Mouse (Mus musculus) gastrocnemius, adult 18-20 months (tissue): ENCODE measurements around the gene Pdia2. TPM values are rescaled to one million over a fixed set of nuclear protein-coding genes. Genes with fewer than 3 reads are reported as not detected.

ENCODE experiments used
- DNase-seq: peaks from one replicate; pipeline ENCODE4 v3.0.0; 2021; ENCODE audit warnings: low spot score
- long read RNA-seq, 2 experiments: library from polyadenylated mRNA; stranded (forward); transcript quantifications; one replicate each; pipeline ENCODE4 v2.0.0; 2021
- total RNA-seq, 2 experiments: library from RNA; stranded (reverse); gene quantifications; 2 replicates each; pipeline ENCODE4 v1.2.3; 2021

Pdia2 gene
- not detected for total RNA-seq
- long read RNA-seq, experiment 1, result 0 reads
- long read RNA-seq, experiment 2, result 0 reads

- DNase-seq, result no peak
Measured at GRCm38 (mm10) chr17:26198892-26199291, at the start of gene Pdia2. Pdia2 (minus strand) TSS chr17:26199087.

GRCm38 (mm10) chr17:26244101-26244841 lies 45.4 kb upstream of the Pdia2 start, which contains the start of gene Fam234a:
Fam234a (minus strand) TSS chr17:26244242.
- DNase-seq, result peak; percentile 95

- peak; percentile 76 for DNase-seq
Measured at GRCm38 (mm10) chr17:26243471-26244100, 44.7 kb upstream of the Pdia2 start.

- DNase-seq, result peak; percentile 28
Measured at GRCm38 (mm10) chr17:26240990-26241389, 42.1 kb upstream of the Pdia2 start.

GRCm38 (mm10) chr17:26240120-26240790 lies 41.4 kb upstream of the Pdia2 start:
- DNase-seq, result no peak

GRCm38 (mm10) chr17:26239551-26239950 lies 40.7 kb upstream of the Pdia2 start:
- DNase-seq, result no peak

- DNase-seq, result no peak
Measured at GRCm38 (mm10) chr17:26237667-26238066, 38.8 kb upstream of the Pdia2 start.

GRCm38 (mm10) chr17:26235077-26235815 lies 36.4 kb upstream of the Pdia2 start:
- no peak for DNase-seq

GRCm38 (mm10) chr17:26234386-26234785 lies 35.5 kb upstream of the Pdia2 start:
- no peak for DNase-seq

- no peak for DNase-seq
Measured at GRCm38 (mm10) chr17:26232863-26233262, 34.0 kb upstream of the Pdia2 start.

GRCm38 (mm10) chr17:26231156-26231555 lies 32.3 kb upstream of the Pdia2 start:
- no peak for DNase-seq

- no peak for DNase-seq
Measured at GRCm38 (mm10) chr17:26229776-26230175, 30.9 kb upstream of the Pdia2 start.

- DNase-seq, result no peak
Measured at GRCm38 (mm10) chr17:26225150-26225549, 26.3 kb upstream of the Pdia2 start.

GRCm38 (mm10) chr17:26221508-26221907 lies 22.6 kb upstream of the Pdia2 start:
- DNase-seq, result no peak

GRCm38 (mm10) chr17:26212681-26213080 lies 13.8 kb upstream of the Pdia2 start:
- no peak for DNase-seq

GRCm38 (mm10) chr17:26212241-26212640 lies 13.4 kb upstream of the Pdia2 start:
- DNase-seq, result no peak

- no peak for DNase-seq
Measured at GRCm38 (mm10) chr17:26207686-26208085, 8.8 kb upstream of the Pdia2 start, which contains the start of gene Arhgdig. Arhgdig (minus strand) TSS chr17:26207786.

- DNase-seq, result no peak
Measured at GRCm38 (mm10) chr17:26206392-26206791, 7.5 kb upstream of the Pdia2 start.

- no peak for DNase-seq
Measured at GRCm38 (mm10) chr17:26204766-26205165, 5.9 kb upstream of the Pdia2 start.

- no peak for DNase-seq
Measured at GRCm38 (mm10) chr17:26203321-26203811, 4.5 kb upstream of the Pdia2 start.

GRCm38 (mm10) chr17:26202737-26203136 lies 3.9 kb upstream of the Pdia2 start, which contains the start of gene Rgs11:
Rgs11 (plus strand) TSS chr17:26202951.
- peak; percentile 23 for DNase-seq
